Mouse (Mus musculus) heart, adult 18-20 months (tissue): Measurements from ENCODE around the gene Ggt1. TPM values are rescaled to one million over a fixed set of nuclear protein-coding genes. Genes with fewer than 3 reads are reported as not detected.
A peak's percentile ranks its signal among the peaks of the same experiment; 100 is the strongest.

ENCODE experiments used
- DNase-seq, 2 experiments: peaks; one replicate each; pipeline ENCODE4 v3.0.0; 2021 to 2022; ENCODE audit warnings: mixed read lengths in 1 of 2
- total RNA-seq, 2 experiments: library from RNA; stranded (reverse); gene quantifications; 2 replicates each; pipeline ENCODE4 v1.2.3; 2021

Ggt1 gene
- total RNA-seq, 2 experiments from 2014 or later = 0.54 TPM; not detected in 1

DNA sequence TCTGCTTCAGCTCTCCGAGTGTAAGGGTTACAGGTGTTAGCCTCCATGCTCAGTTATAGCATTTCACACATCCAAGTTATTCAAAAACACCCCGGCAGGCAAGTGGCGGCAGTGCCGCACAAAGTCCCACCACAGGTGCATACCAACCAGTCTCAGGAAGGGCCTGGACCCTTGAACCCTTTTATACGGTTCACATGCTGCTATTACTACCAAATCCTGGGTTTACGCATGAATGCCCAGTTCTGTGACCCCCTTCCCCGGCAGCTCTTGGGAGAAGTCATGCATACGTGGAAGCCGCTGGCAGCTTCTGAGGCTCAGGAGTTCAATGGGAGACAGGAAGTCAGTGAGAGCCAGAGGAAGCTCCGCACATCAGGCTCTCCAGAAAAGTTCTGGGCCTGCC, 11.8 kb downstream of the Ggt1 start:
- DNase-seq = no peak

DNA sequence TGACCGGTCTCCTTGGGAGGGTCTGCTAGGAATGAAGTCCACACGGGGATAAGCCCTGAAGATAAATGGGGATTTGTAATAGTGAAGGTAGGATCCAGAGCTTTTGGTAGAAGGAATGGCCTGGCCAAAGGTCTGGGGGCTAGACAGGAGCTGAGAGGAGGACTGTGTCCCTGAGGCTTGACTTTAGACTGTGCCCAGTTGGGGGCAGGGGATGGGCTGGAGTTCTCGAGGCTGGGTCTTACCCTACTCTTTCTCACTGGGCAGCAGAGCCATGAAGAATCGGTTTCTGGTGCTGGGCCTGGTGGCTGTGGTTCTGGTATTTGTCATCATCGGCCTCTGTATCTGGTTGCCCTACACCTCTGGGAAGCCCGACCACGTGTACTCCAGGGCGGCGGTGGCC, 12.6 kb downstream of the Ggt1 start:
- no peak for DNase-seq

DNA sequence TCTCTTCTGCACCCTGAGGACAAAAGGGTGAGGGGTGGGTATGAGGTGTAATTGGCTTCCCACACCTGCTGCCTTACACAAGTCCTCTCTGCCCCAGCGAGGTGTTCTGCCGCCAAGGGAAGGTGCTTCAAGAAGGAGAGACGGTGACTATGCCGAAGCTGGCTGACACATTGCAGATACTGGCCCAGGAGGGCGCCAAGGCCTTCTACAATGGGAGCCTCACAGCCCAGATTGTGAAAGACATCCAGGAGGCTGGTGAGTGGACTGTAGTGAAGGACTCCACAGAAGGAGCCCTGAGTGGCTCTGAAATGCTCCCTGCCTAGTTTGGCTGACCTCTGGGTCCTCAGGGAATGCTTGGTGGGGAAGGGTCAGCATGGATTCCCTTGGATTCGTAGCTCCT, 17.7 kb downstream of the Ggt1 start:
- DNase-seq = no peak

DNA sequence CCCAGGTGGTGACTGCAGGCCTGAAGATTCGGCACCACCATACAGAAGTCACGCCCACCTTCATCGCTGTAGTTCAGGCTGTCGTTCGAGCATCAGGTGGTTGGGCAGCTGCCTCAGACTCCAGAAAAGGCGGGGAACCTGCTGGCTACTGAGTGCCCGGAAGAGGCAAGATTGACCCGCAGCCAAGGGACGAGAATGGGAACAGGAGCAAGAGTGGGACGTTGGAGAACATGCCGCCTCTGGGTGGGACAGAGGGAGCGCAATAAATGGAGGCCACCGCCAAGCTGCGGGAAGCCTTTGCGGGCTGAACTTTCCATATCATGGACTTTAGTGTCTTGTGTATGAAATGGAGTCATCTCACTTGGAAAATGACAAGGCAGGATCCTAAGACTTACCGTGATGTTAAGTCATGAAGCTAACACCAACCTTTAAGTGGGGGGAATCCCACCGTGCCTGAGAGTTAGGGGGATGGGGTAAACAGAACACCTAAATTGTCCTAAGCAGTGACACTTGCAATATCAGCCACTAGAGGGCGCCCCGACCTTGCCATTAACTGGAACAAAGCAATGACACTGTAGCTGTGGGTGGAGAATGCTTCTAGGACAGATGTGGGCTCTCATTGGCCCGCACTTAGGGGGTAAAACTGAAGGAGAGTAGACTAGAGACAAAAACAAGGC, 24.6 kb downstream of the Ggt1 start:
- DNase-seq = peak; percentile 87 to 97

DNA sequence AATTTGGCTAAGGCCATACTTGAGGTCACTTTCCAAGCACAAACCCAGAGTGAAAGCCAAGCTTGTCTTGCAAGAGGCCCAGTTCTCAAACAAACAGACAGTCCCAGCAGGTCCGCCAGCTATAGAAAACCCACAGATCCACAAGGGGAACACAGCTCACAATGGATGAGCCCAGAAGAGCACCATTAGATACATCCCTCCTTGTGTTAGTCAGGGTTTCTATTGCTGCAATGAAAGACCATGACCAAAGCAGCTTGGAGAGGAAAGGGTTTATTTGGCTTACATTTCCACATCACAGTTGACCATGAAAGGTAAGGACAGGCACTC, 25.1 kb downstream of the Ggt1 start:
- DNase-seq = no peak

DNA sequence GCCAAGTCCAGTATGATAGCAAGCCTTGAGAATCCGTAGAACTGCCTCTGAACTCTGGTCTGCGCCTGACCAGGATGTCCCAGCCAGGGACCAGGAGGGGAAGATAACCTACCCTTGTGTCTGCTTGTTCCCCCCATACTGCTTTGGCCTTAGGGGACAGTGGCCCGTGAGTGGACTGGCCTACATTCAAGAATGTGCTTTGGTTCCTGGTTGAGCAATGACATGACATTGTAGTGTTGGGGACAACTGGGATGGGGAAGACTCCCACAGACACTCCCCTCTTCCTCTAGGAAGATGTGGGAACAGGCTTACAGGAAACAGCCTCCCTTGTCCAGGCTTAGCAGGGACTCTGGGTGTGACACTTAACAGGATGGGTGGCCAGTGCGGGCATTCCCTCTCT, 26.4 kb downstream of the Ggt1 start:
- peak; percentile 71 to 78 for DNase-seq

DNA sequence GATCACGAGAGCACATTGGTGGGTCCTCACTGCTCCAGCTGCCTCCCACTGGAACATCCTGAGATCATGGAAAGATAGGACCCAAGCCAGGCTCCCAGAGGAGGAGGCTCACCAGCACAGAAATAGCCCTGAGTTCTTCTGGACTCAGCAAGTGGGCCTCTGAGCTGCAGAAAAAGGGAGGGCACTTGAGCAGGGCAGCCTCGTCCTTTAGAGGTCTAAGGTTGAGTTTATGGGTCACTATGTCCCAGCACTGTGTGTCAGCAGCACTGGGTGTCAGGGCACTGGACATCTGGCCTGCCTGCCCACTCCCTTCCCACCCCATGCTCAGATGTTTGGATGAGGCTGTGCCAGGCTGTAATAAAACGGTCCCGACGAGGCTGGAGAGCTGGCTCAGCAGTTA, 26.9 kb downstream of the Ggt1 start:
- peak; percentile 60 to 69 for DNase-seq

DNA sequence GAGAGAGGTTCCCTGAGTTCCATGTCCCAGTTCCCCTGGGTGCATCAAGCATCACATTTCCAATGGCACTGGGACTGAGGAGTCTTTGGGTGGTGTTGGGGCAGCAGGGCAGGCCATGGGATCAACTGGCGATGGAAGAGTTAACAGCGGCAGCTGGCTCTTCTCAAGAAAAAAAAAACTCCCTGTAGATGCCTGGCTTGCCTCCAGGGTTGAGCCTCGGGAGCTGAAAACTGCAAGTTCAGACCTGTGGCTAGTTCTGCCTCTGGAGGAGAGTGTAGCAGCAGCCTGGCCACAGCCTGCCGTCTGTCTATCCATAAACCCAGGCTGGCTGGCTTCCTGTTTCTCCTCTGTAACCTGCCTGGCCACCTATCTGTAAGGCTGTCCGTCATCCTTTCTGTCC, 27.7 kb downstream of the Ggt1 start, which contains the start of gene Ggt5:
Ggt5 (plus strand) TSS at position 212 of the 400 bp plus-strand sequence.
- DNase-seq = peak; percentile 79 to 81

DNA sequence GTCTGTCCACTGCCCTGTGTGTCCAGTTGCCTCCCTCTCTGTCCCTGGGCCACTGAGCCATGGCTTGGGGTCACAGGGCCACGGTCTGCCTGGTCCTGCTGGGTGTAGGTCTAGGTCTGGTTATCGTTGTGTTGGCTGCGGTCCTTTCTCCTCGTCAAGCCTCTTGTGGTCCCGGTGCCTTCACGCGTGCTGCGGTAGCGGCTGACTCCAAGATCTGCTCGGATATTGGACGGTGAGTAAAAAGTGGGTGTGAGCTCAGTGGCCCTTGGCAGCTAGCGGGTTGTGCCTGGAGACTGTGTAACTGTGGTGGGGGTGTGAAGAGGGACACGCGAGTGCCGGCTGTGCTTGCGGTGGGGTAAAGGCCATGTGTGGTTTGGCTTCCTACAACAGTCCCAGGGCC, 28.2 kb downstream of the Ggt1 start:
- DNase-seq = peak; percentile 63 to 67

DNA sequence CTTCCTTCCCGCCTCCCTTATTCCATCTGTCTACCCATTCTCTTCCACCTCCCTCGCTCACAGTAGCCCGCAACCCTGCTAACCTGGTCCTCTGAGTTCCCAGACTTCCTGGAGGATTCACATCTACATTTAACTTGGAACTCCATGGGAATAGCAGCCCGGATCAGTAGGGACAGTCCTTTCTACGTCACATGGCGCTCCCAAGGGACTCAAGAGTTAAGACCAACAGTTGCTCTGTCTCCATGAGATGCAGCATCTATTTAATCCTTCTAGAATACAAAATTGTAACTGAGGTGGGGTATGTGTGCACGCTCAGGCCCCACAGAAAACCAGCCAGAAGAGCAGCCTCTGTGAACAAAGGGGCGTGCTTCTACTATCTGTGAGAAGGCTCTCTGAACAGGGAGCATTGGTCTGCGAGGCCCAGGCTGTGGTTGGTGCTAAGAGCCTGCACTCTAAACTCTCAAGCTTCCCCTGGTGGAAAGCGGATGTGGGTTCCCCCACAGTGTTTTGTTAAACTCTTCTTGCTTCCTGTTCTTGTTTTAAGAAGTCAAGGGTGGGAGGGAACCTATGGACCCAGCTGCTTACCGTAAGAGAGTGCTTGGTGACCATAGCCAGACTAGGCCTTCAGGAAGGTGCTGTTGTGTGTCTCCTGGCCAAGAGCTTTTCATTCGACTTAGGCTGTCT, 29.9 kb downstream of the Ggt1 start:
- DNase-seq = peak; percentile 65 to 85

DNA sequence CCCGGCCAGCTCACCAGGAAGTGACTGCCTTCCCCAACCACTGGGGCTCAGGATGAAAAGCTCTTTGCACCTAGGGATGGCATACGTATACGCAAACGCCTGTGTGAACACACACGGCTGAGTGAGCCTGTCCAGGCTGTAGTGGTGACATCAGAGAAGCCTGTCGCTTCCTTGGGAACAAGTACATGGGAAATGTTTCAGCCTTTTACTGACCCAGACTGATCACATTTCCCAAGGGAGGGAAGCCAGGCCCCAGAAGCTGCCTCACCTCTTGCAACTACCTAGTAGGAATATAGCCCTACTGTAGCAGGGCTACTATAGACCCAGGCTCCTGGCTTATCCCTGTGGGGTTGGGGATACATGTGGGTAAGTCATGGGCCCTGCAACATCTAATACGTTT, 31.2 kb downstream of the Ggt1 start:
- DNase-seq = peak in 1 of 2 experiments; percentile 30

DNA sequence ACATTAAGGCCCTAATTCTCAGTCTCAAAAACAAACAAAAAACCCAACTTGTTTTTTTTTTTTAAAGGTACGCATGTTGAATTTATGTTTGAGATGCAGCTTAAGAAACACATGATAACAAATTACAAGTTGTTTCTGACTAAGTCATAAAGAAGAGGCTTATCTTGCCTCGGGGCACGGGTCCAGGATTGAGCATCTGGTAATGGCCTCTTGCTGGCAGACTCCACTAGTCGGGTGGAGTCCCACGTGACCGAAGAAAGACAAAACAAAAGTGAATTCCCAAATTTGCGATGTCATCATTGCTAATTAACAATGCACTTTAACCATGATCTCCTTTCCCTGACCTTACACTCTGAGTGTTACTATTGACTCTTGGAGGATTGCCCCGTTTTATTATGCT, 34.6 kb downstream of the Ggt1 start:
- peak; percentile 87 to 90 for DNase-seq

DNA sequence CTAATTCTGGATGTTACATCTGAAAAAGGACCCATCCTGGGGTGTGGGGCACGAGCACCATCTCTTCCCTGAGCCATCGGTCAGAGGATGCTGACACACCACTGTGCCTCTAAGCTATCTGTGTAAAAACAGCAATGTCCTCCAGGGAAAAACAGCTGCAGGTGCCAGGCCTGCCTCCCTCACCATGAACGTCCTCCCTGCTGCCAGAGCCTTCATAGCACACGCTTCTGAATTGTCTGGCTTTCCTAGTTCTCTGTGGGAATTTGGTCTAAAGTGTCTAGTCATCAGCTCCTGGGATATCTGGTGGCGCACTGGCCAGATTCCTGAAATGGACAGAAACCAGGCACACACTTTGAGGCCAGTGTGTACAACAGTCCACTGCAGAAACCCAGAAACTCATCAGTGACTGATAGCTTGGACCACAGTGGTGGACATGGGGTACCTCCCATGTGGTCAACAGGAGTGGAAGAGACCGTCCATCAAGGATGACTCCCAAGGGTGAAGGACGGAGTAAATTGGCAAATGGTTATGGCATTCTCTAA, 38.9 kb downstream of the Ggt1 start:
- peak; percentile 23 to 38 for DNase-seq

DNA sequence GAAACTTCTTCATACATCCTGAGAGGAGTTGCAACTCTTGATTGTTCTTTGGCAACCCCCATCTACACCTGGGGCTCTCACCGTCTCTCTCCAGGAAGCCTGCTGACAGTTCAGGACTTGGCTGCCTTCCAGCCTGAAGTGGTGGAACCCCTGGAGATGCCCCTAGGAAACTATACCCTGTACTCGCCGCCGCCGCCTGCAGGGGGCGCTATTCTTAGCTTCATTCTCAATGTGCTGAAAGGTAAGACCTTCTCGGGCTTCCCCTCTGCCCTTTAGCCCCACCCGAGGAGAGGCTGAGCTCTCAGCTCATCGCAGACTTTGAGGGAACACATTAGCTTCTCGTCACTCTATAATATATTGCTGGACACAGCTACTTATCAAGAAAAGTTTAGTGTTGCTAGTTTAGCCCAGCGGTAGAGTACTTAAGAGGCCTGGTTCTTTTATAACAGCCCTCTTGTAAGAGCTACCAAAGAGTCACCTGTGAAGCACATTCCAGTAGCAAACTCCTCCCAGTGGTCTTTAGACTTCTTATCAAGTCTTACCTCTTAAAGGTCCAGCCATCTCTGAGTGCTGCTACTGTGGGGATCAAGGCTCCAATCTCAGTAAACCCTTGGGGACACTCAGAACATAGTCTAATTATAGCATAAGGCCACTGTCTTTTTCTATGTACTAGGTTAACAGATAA, 43.9 kb downstream of the Ggt1 start:
- no peak for DNase-seq

DNA sequence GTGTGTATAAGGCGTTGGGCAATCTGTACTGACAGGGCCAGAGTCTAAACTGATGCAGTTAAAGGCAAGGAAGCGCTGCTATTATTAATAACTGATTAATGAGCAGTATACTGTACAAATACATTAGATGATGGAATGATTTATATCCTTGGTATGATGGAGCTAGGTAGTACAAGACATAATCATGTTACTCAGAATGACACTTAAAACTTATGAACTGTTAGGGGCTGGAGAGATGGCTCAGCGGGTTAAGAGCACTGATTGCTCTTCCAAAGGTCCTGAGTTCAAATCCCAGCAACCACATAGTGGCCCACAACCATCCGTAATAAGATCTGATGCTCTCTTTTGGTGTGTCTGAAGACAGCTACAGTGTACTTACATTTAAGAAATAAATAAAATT, 45.8 kb downstream of the Ggt1 start:
- no peak for DNase-seq

DNA sequence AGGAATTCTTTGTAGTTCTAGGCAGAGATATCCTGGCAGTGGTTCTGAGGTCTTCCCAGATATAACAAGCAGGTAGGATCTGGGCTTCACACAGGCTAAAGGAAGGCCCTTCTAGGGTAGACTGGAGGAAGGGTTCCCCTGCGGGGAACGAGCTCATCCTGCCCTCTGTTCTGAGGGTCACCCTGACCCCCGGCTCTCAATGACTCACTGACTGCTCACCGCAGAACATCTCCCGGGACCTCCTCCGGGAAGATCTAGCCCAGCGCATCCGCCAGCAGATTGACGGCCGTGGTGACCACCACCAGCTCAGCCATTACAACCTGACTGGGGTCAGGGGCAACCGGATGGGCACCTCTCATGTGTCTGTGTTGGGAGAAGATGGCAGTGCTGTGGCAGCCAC, 47.6 kb downstream of the Ggt1 start:
- no peak for DNase-seq

DNA sequence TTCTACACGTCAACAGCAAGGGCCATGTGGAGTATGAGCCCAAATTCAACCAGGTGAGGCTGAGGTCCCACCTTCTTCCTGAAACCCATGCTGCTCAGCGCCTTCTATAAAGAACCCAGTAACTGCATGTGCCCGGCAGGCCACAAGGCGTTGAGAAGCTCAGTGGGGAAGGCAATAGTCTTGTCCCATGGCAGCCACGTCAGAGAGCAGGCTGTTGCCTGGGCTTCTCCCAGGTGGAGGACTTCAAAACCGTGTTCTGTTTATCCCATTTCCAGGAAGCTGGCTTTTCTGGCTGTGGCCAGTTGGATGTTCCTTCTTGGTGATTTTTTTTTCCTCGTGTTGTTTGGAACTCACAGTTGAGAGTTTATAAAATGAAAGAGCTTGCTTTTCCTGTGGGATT, 49.1 kb downstream of the Ggt1 start:
- no peak for DNase-seq

DNA sequence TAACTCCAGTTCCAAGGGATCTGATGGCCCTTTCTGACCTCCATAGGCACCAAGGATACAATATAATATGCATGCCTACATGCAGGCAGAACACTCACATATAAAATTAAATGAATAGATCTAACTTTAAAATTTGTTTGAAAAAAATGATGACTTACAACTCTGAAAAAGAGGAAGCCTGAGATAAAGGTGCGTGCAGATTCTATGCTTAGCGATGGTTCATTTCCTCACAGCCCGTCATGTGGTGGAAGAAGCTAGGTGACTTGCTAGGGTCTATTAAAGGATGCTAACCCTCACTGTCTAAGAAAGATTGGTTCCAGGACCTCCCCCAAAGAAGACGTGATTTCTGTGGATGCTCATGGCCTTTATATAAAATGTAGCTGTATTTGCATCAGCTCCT, 54.6 kb downstream of the Ggt1 start:
- no peak for DNase-seq

DNA sequence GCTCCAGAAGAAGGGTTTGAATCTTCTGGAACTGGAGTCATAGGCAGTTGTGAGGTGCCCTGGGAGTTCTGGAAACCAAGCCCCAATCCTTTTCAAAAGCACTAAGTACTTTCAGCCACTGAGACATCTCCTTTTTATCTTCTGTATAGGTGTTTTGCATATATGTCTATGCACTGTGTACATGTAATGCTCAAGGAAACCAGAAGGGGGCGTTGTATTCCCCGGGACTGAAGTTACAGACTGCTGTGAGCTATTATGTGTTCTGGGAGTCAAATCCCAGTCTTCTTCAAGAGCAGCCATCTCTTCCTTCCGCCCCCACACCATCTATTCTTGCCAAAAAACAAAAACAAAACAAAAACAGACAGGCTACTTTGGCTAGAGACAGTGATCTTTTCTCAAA, 59.4 kb downstream of the Ggt1 start:
- DNase-seq = no peak

DNA sequence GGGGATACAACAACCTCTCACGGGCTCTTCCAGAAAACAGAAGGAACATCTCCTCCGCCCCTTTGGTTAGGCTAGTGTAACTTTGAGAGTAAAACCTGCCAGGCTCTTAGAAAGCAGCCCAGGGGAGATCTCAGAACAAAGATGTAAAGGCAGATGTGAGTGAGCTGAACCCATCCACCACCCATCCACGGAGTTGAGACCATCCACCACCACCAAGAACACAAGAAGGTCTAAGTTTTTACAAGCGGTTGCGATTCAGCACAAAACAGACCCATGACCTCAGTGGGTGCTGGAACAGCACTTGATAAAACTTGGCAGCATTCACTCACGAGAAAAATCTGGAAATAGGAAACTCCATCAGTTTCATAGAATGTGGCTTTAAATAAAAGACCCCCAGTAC, 64.5 kb downstream of the Ggt1 start:
- no peak for DNase-seq

DNA sequence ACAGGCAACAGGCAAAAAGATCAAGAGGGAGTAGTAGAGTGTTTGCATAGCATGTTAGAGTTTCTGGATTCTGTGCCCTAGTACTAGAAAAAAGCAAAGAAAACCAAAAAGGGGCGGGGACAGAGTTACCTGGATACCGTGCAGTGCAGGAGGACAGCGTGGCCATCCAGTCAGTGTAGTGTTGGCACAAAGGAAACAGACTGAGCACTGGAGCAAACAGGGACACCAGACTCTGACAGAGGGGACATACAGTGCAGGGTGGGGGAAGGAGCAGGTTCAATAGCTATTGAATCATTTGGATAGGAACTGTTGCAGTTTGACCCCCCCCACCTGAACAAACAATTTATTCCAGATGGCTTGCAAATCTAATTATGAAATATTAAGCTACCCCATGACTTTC, 65.6 kb downstream of the Ggt1 start:
- DNase-seq = no peak

DNA sequence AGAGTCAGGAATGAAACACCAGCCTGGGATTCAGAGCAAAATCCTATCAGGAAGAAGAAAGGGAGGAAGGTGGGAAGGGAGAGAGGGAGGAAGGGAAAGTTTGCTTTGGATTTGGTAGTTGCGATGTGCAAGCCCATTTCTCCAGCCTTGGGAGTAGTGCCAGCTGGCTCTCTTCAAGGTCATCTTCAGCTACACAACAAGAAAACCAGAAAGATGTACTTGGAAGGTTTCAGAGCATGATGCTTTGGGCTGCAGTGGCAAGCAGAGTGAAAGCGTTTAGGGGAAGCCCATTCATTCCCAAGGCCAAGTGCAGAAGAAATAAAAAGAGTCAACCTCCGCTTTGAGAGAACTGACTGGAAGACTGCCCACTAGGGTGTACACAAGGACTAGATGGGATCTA, 66.1 kb downstream of the Ggt1 start:
- DNase-seq = peak; percentile 49 to 58

DNA sequence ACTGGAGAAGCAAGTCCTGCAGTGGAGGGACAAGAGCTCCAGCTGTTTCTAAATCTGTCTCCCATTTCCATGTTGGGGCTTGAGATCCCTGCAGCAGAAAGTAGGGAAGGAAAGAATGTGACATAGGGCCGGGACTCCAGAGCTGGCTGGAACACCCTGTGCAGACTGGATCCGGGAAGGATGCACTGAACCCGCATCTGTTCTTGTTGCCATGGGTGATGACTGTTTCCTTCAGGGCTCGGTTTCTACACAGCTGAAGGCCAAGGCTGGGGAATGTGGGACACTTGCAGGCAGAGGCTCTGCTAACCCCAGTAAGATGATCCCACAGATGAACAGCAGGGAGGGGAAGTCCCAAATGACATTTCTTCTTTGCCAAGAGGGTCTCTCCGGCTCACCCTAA, 71.2 kb downstream of the Ggt1 start:
- peak; percentile 76 to 89 for DNase-seq
